Mouse (Mus musculus) CD4-positive naive resting alpha-beta T cell, adult 57 days (primary cell): ENCODE data around the gene Fgd5. TPM values are rescaled to one million over a fixed set of nuclear protein-coding genes. Genes with fewer than 3 reads are reported as not detected.

Experiments used
- total RNA-seq: library from RNA; stranded (reverse); gene quantifications from one replicate; pipeline ENCODE4 v1.2.4, GENCODE M21; 2023

Fgd5 gene
- 0.41 TPM for total RNA-seq

DNA sequence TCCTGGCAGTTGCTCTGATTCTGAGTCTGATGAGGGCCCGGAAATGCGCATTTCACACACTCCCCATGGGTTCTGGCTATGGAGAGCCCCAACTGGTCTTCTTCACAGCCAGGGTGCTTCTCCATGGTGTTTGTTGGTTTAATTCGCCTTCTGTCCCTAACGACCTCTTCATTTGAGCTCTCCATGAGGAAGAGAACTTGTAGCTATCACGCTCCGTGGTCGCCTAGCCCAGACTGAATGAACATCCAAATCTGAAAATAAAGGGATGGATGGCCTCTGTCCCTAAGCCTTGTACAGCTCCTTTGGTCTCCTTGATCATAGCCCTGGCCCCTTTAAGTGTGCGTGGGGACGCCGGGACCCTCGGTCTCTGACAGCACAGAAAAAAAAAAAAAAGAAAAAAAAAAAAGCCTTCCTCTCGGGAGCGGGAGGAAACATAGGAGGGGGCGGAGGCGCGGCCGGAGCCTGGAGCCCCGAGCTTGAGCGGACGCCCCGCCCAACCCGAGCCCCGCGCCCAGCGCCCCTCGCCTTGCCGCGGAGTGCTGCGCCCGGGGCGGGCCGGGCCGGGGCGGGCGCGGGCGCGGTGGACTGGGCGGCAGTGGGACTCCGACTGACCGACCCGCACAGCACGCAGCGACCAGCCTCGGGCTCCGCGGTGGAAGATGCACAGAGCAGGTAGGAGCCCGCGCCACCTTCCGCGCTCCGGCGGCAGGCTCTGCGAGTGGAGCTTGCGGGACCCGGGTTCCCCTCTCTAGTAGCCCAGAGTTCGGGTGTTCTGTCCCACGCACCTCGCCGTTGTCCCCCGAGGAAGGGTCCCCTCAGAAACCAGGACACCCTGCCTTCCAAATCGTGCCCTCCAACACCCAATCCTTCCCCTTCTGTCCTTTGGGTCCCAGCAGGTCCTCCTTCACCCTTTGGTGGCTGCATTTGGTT is at the start of gene Fgd5:
TSS of gene Fgd5 (plus strand) at position 508 of the 930 bp plus-strand sequence.

DNA sequence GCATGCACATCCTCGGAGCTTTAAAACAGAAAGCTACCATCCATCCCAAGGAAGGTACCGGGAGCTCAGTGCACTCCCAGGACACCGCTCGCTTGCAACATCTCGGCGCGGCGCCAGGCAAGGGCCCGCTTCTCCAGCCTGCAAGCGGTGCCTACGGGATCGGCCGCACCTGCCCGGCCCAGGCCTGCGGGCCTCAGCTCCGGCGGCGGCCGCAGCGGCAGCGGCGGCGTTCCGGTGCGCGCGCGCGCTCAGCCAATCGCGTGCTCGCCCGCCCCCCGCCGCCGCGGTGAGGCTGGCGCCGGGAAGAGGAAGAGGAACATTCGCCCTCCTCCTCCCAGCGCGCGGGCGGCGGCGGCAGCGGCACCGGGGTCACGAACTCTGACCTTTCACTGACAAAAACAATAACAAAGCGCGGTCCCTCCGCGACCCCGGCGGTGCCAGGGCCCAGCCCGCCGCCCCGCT is 112.5 kb downstream of the Fgd5 start, which contains the start of gene Nr2c2:
TSS of gene Nr2c2 (plus strand) at position 261 of the 462 bp plus-strand sequence.

Other genes starting within 250 kb of the Fgd5 start
- gene Grip2, start 151.6 kb upstream of the Fgd5 start, total RNA-seq: 0.33 TPM
- gene Ccdc174, start 100.8 kb upstream of the Fgd5 start, total RNA-seq: 50.5 TPM
- 4.4 TPM for gene 4930590J08Rik, start 76.1 kb upstream of the Fgd5 start, total RNA-seq
- gene Nr2c2, start 112.5 kb downstream of the Fgd5 start, total RNA-seq: 108 TPM
- gene Mrps25, start 205.2 kb downstream of the Fgd5 start, total RNA-seq: 14.2 TPM
- gene Rbsn, start 236.0 kb downstream of the Fgd5 start, total RNA-seq: 34.3 TPM